Mouse (Mus musculus) bone marrow, adult 2 months (tissue): ENCODE measurements around the gene Gja10. TPM values are rescaled to one million over a fixed set of nuclear protein-coding genes. Genes with fewer than 3 reads are reported as not detected.
A peak's percentile ranks its signal among the peaks of the same experiment; 100 is the strongest.

Source experiments
- H3K27ac ChIP-seq: fragments of 200-500 bp; 2 replicates; pipeline ENCODE4 v1.5.1; 2012; ENCODE audit warnings: low read depth, mild to moderate bottlenecking, control low read depth, inconsistent platforms, low read length; ENCODE audit not compliant: control insufficient read depth, poor library complexity, insufficient read depth
- H3K4me1 ChIP-seq: fragments of 200-500 bp; 2 replicates; pipeline ENCODE4 v1.6.1; 2011; ENCODE audit warnings: low read length; ENCODE audit not compliant: control insufficient read depth, insufficient read depth
- H3K4me3 ChIP-seq: fragments of 200-500 bp; replicated peaks from 2 replicates; pipeline ENCODE3; 2011; ENCODE audit warnings: mild to moderate bottlenecking, low read depth, low read length, control low read depth; ENCODE audit not compliant: control insufficient read depth
- CTCF ChIP-seq: fragments of 200-500 bp; IDR thresholded peaks from 2 replicates; pipeline ENCODE4 v1.5.1; 2011; ENCODE audit warnings: low read length, control low read depth; ENCODE audit not compliant: control insufficient read depth, insufficient read depth
- POLR2A ChIP-seq: fragments of 200-500 bp; IDR thresholded peaks from 2 replicates; pipeline ENCODE4 v1.6.1; 2011; ENCODE audit warnings: low read depth, mild to moderate bottlenecking, control low read depth, low read length, borderline replicate concordance; ENCODE audit not compliant: control insufficient read depth
- WGBS: fragments of 180-500 bp; shearing (Covaris S2); methylation state at CpG from one replicate; pipeline ENCODE4 v1.1.7; 2018; 5-methylcytosine and 5-hydroxymethylcytosine counted together
- polyA plus RNA-seq: library from polyadenylated mRNA; stranded (reverse); fragments of >200 nt; gene quantifications from 2 replicates; pipeline ENCODE4 v1.2.4, GENCODE M21; 2011; ENCODE audit warnings: low replicate concordance; ENCODE audit not compliant: missing spikeins, insufficient read depth, insufficient read length

The Gja10 gene
- not detected in 2 replicates for polyA plus RNA-seq

DNA sequence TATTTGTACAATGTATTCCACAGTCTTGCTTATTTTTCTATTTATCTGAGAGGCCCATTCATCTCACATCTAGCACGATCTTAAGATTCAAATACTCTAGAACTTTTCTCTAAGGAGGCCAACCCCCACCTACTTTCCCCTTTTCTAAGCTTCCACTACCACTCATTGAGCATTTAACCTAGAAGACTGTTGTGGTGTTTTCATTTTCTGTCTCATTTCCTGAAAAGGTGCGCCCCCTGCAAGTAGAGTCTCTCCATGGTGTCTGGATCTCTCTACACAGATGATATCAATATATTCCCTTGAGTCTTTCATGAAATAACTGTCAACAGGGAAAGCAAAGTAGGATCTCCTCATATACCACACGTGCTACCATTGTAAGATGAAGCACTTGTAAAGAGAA lies at the start of gene Gja10:
Gene Gja10, minus strand, starts transcription at position 101 of the 400 bp plus-strand sequence.
- 58% methylated on average over 3 of the region's 3 CpGs for WGBS
- Histone ChIP-seq H3K27ac (no peak within 1 kb of the TSS), H3K4me3 (no peak within 1 kb of the TSS), H3K4me1 (no peaks in the 10 kb centered on the region)
- TF ChIP-seq CTCF: no peak
- no peak for TF ChIP-seq POLR2A

DNA sequence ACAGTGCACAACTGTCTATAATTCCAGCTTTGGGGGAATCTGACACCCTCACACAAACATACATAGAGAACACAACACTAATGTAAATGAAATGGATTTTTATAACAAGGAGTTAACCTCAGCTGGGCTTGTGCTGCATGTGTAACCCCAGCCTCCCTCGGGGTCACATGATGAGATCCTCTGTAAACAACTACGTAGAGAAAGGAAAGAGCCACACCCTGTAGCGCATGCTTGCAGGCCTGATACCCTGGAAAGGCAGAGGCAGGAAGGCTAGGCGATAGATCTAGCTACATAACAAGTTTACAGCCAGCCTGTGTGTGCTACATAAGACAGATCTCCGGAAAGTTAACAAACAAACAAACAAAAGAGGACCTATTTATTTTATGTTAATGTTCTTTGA lies 49.1 kb upstream of the Gja10 start:
- H3K4me3 ChIP-seq: no peak overlapping the region
- WGBS: 70% methylated on average over 5 of the region's 5 CpGs
- no peaks in the 10 kb centered on the region for H3K4me1 ChIP-seq
- no peak overlapping the region for H3K27ac ChIP-seq
- TF ChIP-seq CTCF: no peak
- TF ChIP-seq POLR2A: no peak

DNA sequence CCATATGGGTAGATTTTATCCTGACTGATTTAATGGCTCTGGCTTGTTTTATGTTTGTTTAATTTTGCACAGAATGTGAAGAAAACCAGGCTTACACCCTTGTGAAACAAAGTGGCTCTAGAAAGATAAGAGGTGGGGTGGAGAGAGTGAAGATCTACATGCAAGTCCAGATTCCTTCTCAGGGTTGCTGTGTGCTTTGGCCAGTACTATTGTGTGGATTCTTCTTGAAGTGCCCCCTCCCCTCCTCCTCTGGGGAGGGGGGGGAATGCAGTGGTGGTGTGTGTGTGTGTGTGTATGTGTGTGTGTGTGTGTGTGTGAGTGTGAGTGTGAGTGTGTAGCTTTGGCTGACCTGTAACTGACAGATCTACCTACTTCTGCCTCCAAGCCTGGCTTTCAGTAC lies 19.1 kb upstream of the Gja10 start:
- no peak for TF ChIP-seq POLR2A
- TF ChIP-seq CTCF: no peak
- H3K4me1 ChIP-seq: no peaks in the 10 kb centered on the region; the same call in 1 of the 2 replicates
- no peak overlapping the region for H3K27ac ChIP-seq
- no peak overlapping the region for H3K4me3 ChIP-seq

DNA sequence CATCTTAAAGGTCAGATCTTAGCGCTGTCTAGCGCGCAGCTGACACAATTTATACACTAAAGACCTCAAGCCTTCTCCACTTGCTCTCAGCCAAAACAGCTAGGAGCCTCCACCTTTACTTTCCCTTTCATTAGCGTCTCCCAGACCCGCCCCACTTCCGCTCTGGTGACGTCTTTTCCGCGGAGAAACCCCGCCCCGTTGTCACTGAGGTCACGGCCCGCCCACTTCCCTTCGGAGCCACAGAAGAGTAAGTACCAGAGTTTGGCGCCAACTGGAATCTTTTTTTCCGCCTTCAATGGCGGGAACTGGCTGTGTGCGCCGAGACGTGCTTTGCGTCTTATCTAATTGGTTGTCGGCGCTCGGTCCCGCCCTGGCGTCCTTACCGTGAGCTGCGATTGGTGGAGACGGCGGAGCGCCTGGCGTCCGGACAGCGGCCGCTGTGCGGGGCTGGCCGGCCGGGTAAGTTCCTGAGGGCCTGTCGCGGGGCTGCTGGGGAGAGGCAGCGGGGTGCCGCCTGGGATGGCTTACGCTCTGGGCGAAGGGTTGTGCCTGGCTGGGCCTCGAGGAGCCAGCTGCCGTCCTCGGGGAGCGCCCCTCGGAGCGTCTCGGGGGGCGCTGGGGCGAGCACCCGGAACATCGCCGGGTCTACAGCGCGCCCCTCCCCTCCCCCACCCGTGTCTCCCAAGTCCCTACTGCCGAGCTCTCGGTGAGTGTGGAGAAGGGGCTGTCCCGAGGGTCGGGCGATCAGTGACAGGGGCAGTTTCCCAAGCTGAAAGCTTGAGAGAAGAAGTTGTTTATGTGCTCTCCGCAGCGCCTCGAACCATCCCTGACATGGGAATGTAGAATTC lies 12.7 kb upstream of the Gja10 start, which contains the start of gene Casp8ap2:
Gene Casp8ap2, plus strand, starts transcription at position 418 of the 848 bp plus-strand sequence.
- peak within 1 kb of the TSS; percentile 84 for H3K4me3 ChIP-seq
- TF ChIP-seq POLR2A (peak; percentile 67; the same call in 1 of the 2 replicates), CTCF (no peak)
- under 1% methylated on average over 67 of the region's 67 CpGs for WGBS
- no peaks in the 10 kb centered on the region; the same call in 1 of the 2 replicates for H3K4me1 ChIP-seq
- peak within 1 kb of the TSS; percentile 73 for H3K27ac ChIP-seq

DNA sequence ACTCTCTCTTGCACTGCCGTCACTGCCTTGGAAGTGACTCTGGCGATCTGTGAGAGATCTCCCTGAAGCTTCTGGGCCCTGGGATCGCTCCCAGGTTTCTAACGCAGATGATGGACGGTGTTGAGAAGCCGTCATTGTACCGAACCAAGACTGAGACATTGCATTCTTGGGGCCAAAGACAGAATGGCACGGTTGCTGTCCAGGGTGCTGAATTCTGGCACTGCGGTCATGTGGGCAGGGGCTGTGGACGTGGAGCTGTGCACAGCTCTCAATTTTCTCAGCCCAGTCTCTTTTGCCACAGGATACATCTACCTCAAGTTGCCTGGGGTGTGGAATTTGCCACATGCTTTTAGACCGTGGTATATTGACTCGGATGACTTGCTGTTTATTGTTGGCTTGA lies 1.4 kb downstream of the Gja10 start:
- Histone ChIP-seq H3K27ac (no peak overlapping the region), H3K4me3 (no peak overlapping the region), H3K4me1 (no peaks in the 10 kb centered on the region)
- no peak for TF ChIP-seq POLR2A
- TF ChIP-seq CTCF: peak; percentile 12; the same call in 1 of the 2 replicates
- WGBS: 29% methylated on average over 12 of the region's 12 CpGs

DNA sequence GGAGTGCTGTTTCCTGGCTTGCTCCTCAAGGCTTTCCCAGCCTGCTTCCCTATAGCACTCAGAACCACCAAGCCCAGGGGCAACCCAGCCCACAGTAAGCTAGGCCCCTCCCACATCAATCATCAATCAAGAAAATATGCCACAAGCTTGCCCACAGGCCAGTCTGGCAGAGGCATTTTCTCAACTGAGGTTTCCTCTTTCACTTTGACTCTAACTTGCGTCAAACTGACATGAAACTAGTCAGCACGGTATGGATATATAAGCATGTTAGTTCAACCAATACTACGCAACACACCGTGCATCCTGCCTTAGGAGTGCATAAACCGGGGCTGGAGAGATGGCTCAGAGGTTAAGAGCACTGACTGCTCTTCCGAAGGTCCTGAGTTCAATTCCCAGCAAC lies 14.3 kb downstream of the Gja10 start:
- H3K4me1 ChIP-seq: peaks cover 4% of the 10 kb centered on the region; the same call in 1 of the 2 replicates
- H3K4me3 ChIP-seq: no peak overlapping the region
- 17% methylated on average over 6 of the region's 6 CpGs for WGBS
- TF ChIP-seq POLR2A (no peak), CTCF (no peak)
- no peak overlapping the region for H3K27ac ChIP-seq

DNA sequence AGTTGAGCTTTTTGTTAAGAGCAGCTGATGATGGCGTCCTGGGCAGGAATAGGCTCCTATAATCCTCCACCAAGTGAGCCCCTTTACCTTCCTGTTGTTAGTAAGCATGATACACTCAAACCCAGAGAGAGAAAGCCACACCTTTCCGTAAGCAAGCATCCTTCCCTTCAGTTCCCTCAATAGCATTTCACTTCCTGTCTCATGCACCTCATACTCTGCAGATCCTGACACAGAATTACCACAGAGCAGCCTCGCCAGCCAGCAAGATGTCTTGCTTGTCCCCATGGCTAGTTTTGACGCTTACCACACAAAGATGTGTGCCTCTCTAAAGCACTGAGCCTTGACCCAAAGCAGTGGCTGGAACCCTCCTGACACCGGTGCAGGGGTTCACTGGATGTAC lies 15.0 kb downstream of the Gja10 start:
- Histone ChIP-seq H3K4me1 (peaks cover 4% of the 10 kb centered on the region; the same call in 1 of the 2 replicates), H3K4me3 (no peak overlapping the region), H3K27ac (no peak overlapping the region)
- TF ChIP-seq CTCF (no peak), POLR2A (no peak)
- 42% methylated on average over 5 of the region's 5 CpGs for WGBS

DNA sequence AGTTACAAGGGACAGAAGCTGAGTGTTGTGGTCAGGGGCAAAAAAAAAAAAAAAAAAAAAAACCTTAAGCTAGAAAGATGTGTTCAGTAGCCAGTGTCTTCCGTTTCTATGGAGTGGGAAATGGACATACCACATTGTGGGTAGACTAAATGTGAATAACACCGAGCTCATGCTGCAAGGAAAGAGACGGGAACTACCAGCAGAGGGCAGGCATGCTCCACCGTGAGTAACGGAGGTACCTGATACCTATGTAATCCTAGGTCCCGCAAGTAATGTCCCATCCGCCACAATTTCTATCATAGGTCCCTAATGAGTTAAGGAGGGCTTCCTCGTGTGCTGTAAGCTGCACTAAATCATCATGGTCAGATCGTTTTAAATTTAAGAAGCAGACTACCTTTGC lies 16.0 kb downstream of the Gja10 start:
- H3K27ac ChIP-seq: no peak overlapping the region
- H3K4me1 ChIP-seq: peaks cover 4% of the 10 kb centered on the region; the same call in 1 of the 2 replicates
- H3K4me3 ChIP-seq: no peak overlapping the region
- WGBS: 9% methylated on average over 9 of the region's 9 CpGs
- TF ChIP-seq CTCF: peak; percentile 96
- no peak for TF ChIP-seq POLR2A

DNA sequence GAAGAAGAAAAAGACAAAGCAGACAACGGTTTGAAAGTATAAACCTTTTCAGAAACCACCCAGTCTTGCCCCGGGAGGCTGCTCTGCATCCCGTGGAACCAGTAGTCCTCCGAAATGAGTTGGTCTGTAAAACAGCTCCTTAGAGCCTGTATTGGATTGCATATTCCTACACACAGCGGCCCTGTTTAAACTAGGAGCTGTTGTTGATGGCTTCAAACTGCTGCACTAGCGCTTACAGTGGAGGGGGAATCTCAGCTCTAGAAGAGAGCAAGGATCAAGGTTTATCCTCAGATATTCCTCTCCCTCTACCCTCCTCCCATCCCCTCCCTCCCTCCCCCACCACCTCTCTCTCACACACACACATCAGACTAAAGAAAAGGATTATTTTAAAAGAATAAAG lies 18.4 kb downstream of the Gja10 start:
- peaks cover 6% of the 10 kb centered on the region for H3K4me1 ChIP-seq
- no peak overlapping the region for H3K4me3 ChIP-seq
- no peak overlapping the region for H3K27ac ChIP-seq
- TF ChIP-seq CTCF (no peak), POLR2A (no peak)
- WGBS: 82% methylated on average over 6 of the region's 6 CpGs
